Mouse (Mus musculus) thymus, adult 2 months (tissue): Measurements from ENCODE around the gene Atp11c.

Experiments used
- CTCF ChIP-seq: fragments of 200-500 bp; IDR thresholded peaks from 2 replicates; pipeline ENCODE4 v1.5.1; 2012; ENCODE audit warnings: mild to moderate bottlenecking, control low read depth, low read length, moderate library complexity, borderline replicate concordance; ENCODE audit not compliant: control insufficient read depth, poor library complexity, insufficient read depth; ENCODE audit errors: extremely low read depth
- POLR2A ChIP-seq: fragments of 200-500 bp; IDR thresholded peaks from 2 replicates; pipeline ENCODE4 v1.6.1; 2012; ENCODE audit warnings: mild to moderate bottlenecking, low read length, control low read depth, moderate library complexity; ENCODE audit not compliant: control insufficient read depth, poor library complexity, insufficient read depth; ENCODE audit errors: extremely low read depth

GRCm38 (mm10) chrX:60344991-60345390 lies 247.5 kb downstream of the Atp11c start:
- TF ChIP-seq POLR2A (no peak), CTCF (no peak)
